Mouse (Mus musculus) kidney, embryonic 14.5 days (tissue): ENCODE results near the gene Zfp428. TPM values are rescaled to one million over a fixed set of nuclear protein-coding genes. Genes with fewer than 3 reads are reported as not detected.

Experiments used
- ATAC-seq: fragments of 200-750 bp; cut with Nextera tagmentation; 2 replicates; pipeline ENCODE4 v1.8.0; 2017; ENCODE audit warnings: moderate number of reproducible peaks, mild to moderate bottlenecking, moderate TSS enrichment, moderate library complexity; ENCODE audit not compliant: low FRiP score, low TSS enrichment
- H3K27ac ChIP-seq: fragments of 300-500 bp; sonication (generic); 2 replicates; pipeline ENCODE4 v1.5.1; 2014; ENCODE audit warnings: low read depth, mild to moderate bottlenecking, low read length, moderate library complexity, mixed read lengths
- H3K27me3 ChIP-seq: fragments of 300-500 bp; sonication (generic); 2 replicates; pipeline ENCODE4 v1.6.1; 2014; ENCODE audit warnings: mild to moderate bottlenecking, low read length; ENCODE audit not compliant: control insufficient read depth, insufficient read depth
- H3K36me3 ChIP-seq: fragments of 300-500 bp; sonication (generic); 2 replicates; pipeline ENCODE4 v1.6.1; 2014; ENCODE audit warnings: low read length, mixed read lengths; ENCODE audit not compliant: control insufficient read depth, insufficient read depth
- H3K4me1 ChIP-seq: fragments of 300-500 bp; sonication (generic); 2 replicates; pipeline ENCODE4 v1.6.1; 2014; ENCODE audit warnings: low read length, mixed read lengths; ENCODE audit not compliant: control insufficient read depth, insufficient read depth
- H3K4me2 ChIP-seq: fragments of 300-500 bp; sonication (generic); replicated peaks from 2 replicates; pipeline ENCODE4 v1.6.1; 2014; ENCODE audit warnings: low read depth, mild to moderate bottlenecking, low read length
- H3K4me3 ChIP-seq: fragments of 300-500 bp; sonication (generic); 2 replicates; pipeline ENCODE4 v1.5.1; 2014; ENCODE audit warnings: mild to moderate bottlenecking, low read length
- H3K9ac ChIP-seq: fragments of 300-500 bp; sonication (generic); 2 replicates; pipeline ENCODE4 v1.6.1; 2014; ENCODE audit warnings: low read depth, mild to moderate bottlenecking, low read length, moderate library complexity
- H3K9me3 ChIP-seq: fragments of 300-500 bp; sonication (generic); 2 replicates; pipeline ENCODE4 v1.6.1; 2016; ENCODE audit warnings: low read length; ENCODE audit not compliant: control insufficient read depth
- whole genome bisulfite sequencing: fragments of 180-500 bp; shearing (Covaris S2); extraction: QIAGEN DNeasy Blood & Tissue Kit; methylation state at CpG from one replicate; pipeline ENCODE4 v1.1.7; 2014; 5-methylcytosine and 5-hydroxymethylcytosine counted together
- polyA plus RNA-seq: library from polyadenylated mRNA; unstranded; fragments of >200 nt; fragmentation: Nextera tagmentation; extraction: Ambion mirVana; gene quantifications from 2 replicates; pipeline ENCODE4 v1.2.1, GENCODE M21; 2014

Zfp428 gene
- polyA plus RNA-seq: 54.5 and 70.3 TPM in 2 replicates

- under 1% methylated on average over 70 of the region's 84 CpGs for WGBS
- Histone ChIP-seq H3K4me2 (peak within 1 kb of the TSS; percentile 78), H3K9ac (peak within 1 kb of the TSS; percentile 98), H3K36me3 (peaks cover 15% of the 10 kb centered on the region; the same call in 1 of the 2 replicates), H3K27ac (peak within 1 kb of the TSS; percentile 99), H3K9me3 (no peaks in the 10 kb centered on the region), H3K4me3 (peak within 1 kb of the TSS; percentile 79), H3K4me1 (peaks cover 24% of the 10 kb centered on the region), H3K27me3 (no peaks in the 10 kb centered on the region)
- ATAC-seq: peak; percentile 91
These were observed at the start of gene Zfp428 for GRCm38 (mm10) chr7:24506838-24507725. Gene Zfp428 (plus strand): TSS chr7:24507006.

DNA sequence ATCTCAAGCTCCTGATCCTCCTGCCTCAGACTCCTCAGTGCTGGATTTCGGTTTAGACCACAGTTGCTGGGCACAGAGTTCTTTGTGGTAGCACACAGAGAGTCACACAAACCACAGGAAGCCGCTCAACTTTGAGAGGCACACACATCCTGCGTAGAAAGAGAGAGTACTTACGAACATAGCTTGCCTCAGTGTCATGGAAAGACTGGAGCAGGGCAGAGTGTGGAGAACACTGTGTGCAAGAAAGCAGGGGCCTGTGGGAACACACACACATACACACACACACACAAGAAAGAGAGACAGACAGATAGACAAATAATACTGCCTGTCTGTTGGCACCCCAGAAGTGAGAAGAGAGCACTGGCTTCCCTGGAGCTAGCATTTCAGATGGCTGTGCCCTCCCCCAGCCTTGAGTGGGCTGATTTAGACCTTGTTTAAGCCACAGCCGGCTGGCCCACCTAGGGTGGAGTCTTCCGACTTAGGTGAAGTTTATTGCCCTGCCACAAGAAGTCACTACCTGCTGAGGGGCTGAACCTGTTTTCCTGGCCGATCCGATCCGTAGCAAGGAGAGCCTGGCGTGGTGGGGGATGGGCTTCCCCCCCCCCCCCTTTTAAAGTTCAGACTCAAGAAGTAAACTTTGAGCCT is 49.0 kb upstream of the Zfp428 start:
- WGBS: 53% methylated on average over 10 of the region's 10 CpGs
- Histone ChIP-seq H3K27ac (no peak overlapping the region), H3K36me3 (no peaks in the 10 kb centered on the region), H3K4me3 (no peak overlapping the region), H3K4me2 (no peak overlapping the region), H3K9ac (no peak overlapping the region), H3K9me3 (no peaks in the 10 kb centered on the region), H3K27me3 (no peaks in the 10 kb centered on the region), H3K4me1 (0 out of 2 replicates have a peak, but pooled peaks cover 9% of the 10 kb centered on the region)
- no peak for ATAC-seq

DNA sequence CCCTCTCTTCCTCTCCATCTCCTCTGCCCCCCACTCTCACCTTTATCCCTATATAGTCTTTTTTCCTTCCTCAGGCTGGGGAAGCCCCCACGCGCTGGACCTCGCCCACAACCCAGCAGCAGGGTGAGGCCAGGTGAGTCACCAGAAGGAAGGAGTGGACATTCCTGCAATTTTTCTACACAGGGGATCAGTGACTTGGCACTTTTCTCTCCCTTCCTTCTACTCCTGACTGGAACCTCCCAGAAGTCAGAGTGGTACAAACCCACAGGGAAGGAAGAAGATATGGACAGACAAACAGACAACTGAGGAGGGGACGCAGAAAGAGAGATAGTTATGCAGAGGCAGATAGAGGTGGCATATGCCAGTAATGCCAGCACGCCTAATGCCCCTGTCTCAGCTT is 47.4 kb upstream of the Zfp428 start:
- Histone ChIP-seq H3K27me3 (no peaks in the 10 kb centered on the region), H3K9me3 (no peaks in the 10 kb centered on the region), H3K4me2 (no peak overlapping the region), H3K36me3 (no peaks in the 10 kb centered on the region), H3K4me3 (no peak overlapping the region), H3K9ac (no peak overlapping the region), H3K27ac (no peak overlapping the region), H3K4me1 (0 out of 2 replicates have a peak, but pooled peaks cover 14% of the 10 kb centered on the region)
- no peak for ATAC-seq
- WGBS: 67% methylated on average over 5 of the region's 5 CpGs

DNA sequence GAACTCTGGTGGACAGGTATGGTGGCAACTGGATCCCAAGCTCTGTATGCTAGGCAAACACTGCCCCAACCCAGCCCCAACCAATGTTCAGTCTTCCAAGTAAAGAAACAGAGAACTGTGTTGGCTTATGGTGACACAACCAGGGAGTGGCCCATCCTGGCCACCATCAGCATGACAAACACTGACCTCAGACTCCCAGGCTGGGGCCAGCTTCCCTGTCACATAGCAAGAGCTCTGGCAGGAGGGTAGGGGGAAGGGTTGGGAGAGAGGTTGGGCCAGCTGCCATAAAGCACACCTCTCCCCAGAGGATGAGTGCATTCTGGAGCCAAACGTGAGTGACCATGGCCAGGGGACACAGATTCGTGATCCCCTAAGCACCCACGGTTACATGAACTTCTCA is 47.0 kb upstream of the Zfp428 start:
- no peak overlapping the region for H3K4me3 ChIP-seq
- no peaks in the 10 kb centered on the region for H3K36me3 ChIP-seq
- H3K9me3 ChIP-seq: no peaks in the 10 kb centered on the region
- no peaks in the 10 kb centered on the region for H3K27me3 ChIP-seq
- H3K9ac ChIP-seq: no peak overlapping the region
- WGBS: 41% methylated on average over 3 of the region's 3 CpGs
- no peak overlapping the region for H3K4me2 ChIP-seq
- H3K27ac ChIP-seq: no peak overlapping the region
- 0 out of 2 replicates have a peak, but pooled peaks cover 14% of the 10 kb centered on the region for H3K4me1 ChIP-seq
- no peak for ATAC-seq

GRCm38 (mm10) chr7:24461376-24462051 is 45.3 kb upstream of the Zfp428 start:
- H3K27ac ChIP-seq: peak overlapping the region; percentile 15; the same call in 1 of the 2 replicates
- 47% methylated on average over 14 of the region's 14 CpGs for WGBS
- H3K4me2 ChIP-seq: no peak overlapping the region
- ATAC-seq: 0 out of 2 replicates have a peak, but pooled peaks have one; percentile 14
- no peaks in the 10 kb centered on the region for H3K36me3 ChIP-seq
- H3K4me3 ChIP-seq: no peak overlapping the region
- 0 out of 2 replicates have a peak, but pooled peaks cover 18% of the 10 kb centered on the region for H3K4me1 ChIP-seq
- H3K9me3 ChIP-seq: no peaks in the 10 kb centered on the region
- H3K9ac ChIP-seq: no peak overlapping the region
- no peaks in the 10 kb centered on the region for H3K27me3 ChIP-seq

DNA sequence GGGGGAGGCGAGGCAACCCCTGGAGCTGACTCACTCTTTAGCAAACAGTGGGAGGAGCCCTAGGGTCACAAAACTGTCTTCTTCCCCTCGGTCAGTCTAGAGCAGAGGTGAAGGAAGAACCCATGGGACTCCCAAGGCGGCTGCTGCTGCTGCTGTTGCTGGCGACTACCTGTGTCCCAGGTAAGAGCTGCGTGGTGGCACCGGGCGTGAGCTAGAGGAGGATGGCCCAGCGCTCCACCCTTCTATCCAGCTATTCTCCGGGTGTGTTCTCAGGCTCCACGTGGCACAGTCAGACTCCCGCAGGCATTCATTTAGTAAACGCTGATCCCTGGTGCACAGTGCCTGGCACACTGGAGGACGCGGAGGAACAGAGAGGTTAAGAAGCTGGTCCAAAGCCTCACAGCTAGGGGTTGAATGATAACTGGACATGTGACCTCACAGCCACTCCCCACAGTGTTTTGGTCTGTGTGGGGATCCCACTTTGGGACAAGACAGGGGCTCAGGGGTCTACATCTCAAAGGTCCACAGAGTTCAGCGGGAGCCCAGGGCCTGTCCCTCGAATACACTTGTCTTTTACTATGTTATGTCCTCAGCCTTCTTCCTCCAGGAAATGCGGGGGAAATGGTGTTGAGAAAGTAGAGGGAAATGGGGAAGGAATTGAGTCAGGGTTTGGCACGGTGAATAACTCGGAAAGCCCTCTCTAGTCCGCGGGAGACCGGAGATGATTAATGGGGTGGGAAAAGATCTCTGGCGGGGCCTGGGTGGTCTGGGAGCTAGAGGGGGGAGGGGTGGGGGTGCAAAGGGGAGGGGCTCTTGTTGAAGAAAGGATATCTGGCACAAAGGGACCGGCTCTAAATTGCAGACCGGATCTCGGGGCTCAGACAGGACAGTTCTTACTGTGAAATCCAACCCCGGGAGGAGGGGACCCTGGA is 44.2 kb upstream of the Zfp428 start, which contains the start of gene Plaur:
Gene Plaur (plus strand): TSS at position 97 of the 932 bp plus-strand sequence.
- Histone ChIP-seq H3K9me3 (no peaks in the 10 kb centered on the region), H3K4me1 (0 out of 2 replicates have a peak, but pooled peaks cover 18% of the 10 kb centered on the region), H3K27ac (peak within 1 kb of the TSS; percentile 76), H3K27me3 (no peaks in the 10 kb centered on the region), H3K4me3 (peak within 1 kb of the TSS; percentile 29), H3K4me2 (peak within 1 kb of the TSS; percentile 40), H3K36me3 (no peaks in the 10 kb centered on the region), H3K9ac (peak within 1 kb of the TSS; percentile 32; the same call in 1 of the 2 replicates)
- peak; percentile 63 for ATAC-seq
- WGBS: 4% methylated on average over 27 of the region's 27 CpGs

DNA sequence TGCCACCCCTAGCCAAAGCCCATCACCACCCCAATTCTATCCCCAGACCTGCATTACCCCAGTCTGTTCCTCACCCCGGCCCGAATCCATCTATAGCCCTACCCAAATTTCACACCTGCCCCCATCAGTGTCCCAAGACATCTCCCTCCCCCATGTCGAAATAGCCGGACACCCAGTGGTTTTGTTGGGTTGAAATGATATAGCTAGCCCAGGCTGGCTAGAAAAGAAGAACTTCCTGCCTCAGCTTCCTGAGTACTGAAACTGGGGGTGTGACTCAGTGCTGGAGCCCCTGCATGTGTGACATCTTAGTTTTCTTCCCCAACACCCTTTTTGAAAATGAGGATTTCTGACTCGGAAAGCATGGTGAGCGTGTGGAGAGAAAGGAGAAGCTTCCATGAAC is 40.0 kb upstream of the Zfp428 start:
- 0 out of 2 replicates have a peak, but pooled peaks cover 14% of the 10 kb centered on the region for H3K4me1 ChIP-seq
- H3K27ac ChIP-seq: no peak overlapping the region
- 92% methylated on average over 6 of the region's 6 CpGs for WGBS
- no peaks in the 10 kb centered on the region for H3K27me3 ChIP-seq
- ATAC-seq: no peak
- H3K4me2 ChIP-seq: no peak overlapping the region
- H3K9me3 ChIP-seq: no peaks in the 10 kb centered on the region
- H3K36me3 ChIP-seq: no peaks in the 10 kb centered on the region
- H3K9ac ChIP-seq: no peak overlapping the region
- no peak overlapping the region for H3K4me3 ChIP-seq

- Histone ChIP-seq H3K9me3 (no peaks in the 10 kb centered on the region), H3K36me3 (no peaks in the 10 kb centered on the region), H3K27me3 (no peaks in the 10 kb centered on the region), H3K9ac (no peak overlapping the region), H3K4me1 (0 out of 2 replicates have a peak, but pooled peaks cover 8% of the 10 kb centered on the region), H3K4me2 (no peak overlapping the region), H3K27ac (no peak overlapping the region), H3K4me3 (no peak overlapping the region)
- 80% methylated on average over 5 of the region's 5 CpGs for WGBS
- ATAC-seq: no peak
These were observed 38.9 kb upstream of the Zfp428 start for GRCm38 (mm10) chr7:24467886-24468285.
